Mouse (Mus musculus) left cerebral cortex, adult 9 months (tissue): Measurements from ENCODE around the gene Ncln.

Experiments used
- DNase-seq, 2 experiments: peaks; one replicate each; pipeline ENCODE4 v3.0.0; 2022; ENCODE audit warnings: low spot score in 2 of 2

Ncln gene

DNA sequence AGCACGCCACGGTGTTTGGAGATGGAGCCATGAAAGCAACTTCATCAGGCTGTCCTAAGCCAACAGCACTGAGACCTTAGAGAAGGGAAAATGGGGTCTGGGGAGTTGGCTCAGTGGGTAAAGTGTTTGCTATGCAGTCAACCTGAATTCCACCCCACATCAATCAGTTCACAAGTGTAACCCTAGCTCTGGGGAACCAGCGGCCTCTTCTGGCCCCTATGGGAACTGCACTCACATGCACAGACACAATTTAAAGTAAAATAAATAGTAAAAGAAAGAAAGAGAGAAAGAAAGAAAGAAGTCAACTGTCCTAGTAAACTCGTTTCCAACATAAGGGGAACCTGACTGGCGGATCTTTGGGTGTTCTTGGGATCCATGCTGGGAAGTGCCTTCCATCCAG lies 17.6 kb upstream of the Ncln start:
- DNase-seq, result no peak

DNA sequence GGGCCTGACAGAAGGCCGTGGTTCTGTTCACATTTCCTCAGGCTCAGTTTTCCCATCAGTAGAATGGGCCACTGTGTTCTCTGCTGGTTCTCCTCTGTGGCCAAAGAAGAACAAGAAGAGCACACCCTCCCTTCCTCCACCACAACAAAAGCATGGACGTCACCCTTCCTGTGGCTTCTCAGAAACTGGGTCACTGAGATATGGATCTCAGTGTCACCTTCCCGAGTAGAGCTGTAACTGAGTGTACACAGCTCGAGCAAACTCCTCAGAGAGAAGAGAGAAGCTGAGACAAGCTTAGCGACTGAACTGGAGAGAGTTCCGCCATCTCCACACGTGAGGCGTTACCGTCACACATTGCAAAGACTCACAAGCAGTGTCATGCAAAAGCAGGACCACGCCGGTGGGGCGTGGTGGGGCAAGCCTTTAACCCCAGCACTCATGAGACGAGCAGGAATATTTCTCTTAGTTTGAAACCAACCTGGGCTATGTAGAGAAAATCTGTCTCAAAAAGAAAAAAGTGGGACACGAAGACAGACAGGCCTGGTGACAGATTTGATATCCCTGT lies 14.1 kb upstream of the Ncln start:
- no peak for DNase-seq

DNA sequence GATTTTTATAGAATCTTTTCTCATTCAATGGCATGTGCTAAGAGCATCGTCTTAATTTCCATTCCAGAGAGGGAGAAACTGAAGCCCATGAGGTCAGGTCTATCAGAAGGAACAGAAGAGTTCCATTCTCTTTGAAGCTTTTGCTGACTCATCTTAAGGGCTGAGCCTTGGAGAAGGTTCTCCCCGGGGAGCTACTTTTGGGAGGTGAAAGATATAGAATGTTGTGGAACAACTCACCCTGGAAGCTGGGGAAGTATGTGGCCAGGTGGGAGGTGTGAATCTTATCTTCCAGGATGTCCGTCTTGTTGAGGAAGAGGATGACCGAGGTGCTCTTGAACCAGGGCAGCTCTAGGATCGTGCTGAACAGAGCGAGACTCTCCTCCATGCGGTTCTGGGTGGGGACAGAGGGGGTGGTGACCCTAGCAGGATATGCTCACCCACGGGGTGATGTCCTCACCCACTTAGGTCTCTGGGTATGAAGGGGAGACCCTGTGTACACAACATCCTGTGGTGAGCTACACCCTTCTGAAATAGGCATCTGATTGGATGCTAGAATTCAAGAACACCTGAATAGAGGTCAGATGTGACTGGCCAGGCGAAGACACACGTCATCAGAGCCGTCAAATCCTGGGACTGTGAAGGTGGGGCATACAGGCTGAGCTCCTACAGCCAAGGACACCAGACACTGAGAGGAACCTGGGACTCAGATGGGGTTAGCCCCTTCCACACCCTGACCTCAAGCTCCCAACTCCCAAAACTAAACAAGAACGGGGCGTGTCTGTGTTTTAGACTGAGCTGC lies 11.7 kb upstream of the Ncln start:
- DNase-seq, result no peak

DNA sequence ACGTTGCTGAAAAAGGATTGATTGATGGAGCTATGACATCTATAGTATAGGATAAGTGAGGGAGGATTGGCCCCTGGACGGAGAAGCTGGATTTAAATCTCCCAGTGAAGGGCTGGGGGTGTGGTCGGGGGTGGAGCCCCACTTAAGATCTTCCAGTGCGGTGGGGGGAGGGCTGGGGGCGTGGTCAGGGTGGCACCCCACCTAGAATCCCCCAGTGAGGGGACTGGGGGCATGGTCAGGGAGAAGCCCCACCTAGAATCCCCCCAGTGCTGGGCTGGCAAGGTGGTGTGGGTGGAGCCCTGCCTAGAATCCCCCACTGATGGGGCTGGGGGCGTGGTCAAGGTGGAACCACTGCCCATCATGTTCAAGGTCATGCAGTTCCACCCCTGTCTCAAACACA lies 10.9 kb upstream of the Ncln start:
- DNase-seq, result no peak

DNA sequence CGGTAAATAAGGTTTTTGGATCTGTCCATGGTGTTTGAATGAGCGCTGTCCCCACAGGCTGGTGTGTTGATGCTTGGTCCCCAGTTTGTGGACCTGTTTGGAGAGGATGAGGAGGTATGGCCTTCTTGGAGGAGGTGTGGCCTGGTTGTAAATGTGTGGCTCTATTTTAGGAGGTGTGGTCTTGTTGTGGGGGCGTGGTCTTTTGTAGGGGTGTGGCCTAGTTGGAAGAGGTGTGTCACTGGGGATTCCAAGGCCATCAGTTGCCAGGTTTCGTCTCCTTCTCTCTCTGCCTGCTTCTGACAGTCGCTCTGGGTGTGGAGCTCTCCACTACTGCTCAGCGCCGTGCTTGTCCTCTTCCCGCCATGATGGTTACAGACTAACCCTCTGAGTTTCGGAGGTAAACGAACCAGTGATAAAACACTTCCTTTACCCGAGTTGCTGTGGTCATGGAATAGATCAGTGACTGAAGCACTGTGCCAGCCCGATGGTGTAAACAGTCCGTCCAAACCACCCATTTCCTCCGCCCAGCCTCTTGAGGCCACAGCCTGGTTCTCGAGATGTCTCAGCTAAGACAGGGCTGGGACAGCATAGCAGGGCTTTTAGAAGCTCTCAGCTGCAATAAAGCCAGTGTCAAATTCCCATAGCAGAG lies 8.9 kb upstream of the Ncln start:
- no peak for DNase-seq

DNA sequence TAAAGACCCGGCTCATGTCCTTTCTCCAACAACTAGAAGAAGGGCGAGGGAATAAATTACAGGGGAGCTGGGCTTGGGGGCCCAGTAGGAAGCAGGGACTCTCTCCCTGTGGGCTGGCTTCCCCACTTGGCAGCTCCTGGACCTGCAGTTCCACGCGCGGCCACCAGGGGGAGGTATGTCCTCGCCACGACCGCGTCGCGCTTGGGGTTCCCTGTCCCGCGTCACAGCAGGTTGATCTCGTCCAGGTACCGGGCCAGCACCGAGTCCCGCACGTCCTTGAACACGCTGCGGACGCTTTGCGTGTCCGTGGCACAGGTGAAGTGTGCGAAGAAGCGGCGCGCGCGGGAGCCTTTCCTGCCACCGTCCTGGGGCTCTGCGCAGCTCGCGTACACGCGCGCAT lies 6.5 kb upstream of the Ncln start:
- DNase-seq, result peak in 1 of 2 experiments; percentile 91

DNA sequence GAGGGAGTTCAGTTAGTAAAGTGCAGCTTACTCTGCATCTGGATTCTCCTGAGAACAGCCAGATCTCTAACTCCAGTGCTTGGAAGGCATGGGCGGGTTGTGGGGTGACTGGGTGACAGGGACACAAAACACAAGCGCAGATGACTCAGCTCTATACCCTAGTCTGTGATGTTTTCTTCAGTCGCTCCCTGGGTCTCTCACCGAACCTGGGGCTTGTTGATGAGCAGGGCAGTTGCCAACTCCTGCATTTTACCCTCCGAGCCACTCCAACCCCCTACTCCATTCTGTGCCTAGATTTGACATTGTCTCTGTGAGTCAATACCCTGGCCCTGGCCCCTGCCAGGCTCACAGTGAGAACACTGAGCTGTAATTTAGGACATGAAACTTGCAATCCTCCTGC lies 5.7 kb upstream of the Ncln start:
- no peak for DNase-seq

DNA sequence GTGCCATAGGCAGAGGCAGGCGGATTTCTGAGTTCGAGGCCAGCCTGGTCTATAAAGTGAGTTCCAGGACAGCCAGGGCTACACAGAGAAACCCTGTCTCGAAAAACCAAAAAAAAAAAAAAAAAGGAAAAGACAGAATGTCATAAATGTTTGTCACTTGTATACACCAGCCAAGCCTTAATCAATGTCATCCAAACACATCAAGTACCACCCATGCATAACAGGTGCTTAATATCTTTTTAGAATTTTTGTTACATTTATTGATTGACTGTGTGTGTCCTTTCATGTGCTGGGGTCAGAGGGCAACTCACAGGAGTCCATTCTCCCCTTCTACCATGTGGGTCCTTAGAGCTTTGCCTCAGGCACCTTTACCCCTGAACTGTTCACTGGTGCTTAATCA lies 3.8 kb upstream of the Ncln start, which contains the start of gene S1pr4:
TSS of gene S1pr4 (minus strand) at position 101 of the 400 bp plus-strand sequence.
- DNase-seq, result no peak

DNA sequence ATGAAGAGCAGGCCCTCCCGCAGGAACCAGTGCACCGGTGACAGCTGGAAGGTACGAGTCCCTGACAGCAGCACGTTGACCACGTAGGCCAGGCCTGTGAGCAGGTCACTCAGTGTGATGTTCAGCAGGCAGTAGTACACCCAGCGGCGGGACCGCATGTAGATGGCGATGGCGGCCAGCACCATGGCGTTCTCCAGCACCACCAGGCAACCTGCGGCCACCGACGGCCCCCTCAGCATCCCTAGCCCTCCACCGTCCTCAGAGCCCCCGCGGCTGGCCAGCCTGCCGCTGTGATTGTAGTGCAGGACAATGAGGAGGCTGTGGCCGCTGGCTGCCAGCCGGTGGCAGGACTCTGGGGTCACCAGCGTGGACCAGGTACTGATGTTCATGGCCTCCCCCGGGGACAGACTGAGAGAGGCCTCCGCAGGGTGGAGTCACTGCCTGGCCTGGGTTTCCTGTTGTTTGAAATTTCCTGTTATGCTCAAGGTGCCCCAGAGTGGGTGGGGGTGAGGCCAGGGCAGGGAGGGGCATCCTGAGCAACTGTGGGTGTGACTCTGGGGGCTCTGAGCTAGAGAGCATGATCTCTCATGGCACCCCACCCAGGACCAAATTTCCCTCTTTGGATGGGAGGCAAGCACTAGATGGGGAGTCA lies 3.2 kb upstream of the Ncln start:
- DNase-seq, result no peak

DNA sequence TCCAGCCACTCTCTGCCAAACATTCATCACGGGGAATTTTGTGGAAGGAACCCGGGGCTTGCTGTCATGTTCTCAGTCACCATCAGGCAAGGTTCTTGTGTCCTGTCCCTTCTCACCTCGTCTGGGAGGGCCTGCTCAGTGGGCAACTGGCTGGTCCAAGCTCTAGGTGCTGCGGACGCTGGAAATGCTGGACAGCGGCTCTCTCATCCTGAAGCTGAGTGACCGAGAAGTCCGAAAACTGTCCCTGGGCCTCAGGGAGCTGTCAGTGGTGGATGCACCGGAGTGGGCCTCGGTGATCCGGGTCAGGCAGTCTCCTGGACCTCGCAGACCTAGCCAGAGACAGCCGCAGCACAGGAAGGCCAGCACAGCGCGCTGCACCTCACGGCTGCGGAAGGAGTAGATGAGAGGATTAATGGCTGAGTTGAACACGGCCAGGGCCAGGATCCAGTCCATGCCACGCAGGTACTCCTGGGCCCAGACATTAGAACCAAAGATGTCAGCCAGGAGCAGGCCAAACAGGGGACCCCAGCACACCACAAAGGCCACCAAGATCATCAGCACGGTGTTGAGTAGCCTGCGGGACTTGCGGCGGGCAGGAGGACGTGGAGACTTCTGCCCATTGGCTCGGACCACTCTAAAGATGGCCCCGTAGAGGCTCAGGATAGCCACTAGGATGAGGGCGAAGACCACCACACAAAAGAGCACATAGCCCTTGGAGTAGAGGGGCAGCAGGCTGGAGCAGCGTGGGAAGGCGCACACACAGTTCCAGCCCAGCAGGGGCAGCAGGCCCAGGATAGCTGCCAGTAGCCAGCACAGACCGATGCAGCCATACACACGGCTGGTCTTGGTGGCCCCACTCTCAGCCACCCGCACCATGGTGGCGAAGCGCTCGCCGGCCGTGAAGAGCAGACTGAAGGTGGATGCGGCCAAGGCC lies 2.4 kb upstream of the Ncln start:
- DNase-seq, result no peak

DNA sequence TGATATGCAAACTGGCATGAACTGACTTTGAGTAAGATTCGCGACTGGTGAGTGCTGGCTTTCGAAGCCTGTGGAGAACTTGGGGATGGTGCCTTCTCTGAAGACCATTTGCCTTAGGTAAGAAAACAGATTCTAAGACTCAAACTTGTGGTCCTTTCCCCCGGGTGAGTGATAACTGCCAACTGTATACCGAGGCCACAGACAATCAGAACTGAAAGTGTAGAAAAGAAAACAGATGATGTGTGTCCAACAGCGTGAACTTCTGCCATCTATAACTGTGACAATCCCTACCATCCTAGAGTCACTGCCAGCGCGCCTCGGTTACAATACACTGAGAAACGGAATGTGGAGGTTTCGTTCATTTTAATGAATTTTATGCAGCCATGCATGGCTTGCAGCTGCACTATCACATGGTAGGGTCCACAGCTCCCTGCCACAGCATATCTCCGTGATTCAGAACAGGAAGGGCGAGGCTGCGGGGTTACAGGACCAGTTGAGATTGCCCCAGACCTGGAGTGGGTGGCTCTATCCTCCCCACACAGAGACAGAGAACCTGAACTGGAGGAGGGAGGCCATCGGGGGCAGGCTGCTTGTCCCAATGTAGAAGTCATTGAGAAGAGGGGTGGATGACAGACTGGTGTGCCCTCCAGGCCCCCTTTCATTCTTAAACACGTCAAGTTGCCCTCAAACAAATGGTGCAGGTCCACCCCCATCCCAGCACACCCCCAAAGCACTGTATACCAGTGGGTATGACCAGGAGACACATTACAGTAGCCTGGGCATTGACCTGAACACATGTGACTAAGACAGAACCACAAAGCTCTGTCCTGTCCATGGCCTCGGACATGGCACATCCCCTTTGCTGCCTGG lies 1.4 kb upstream of the Ncln start:
- no peak for DNase-seq

DNA sequence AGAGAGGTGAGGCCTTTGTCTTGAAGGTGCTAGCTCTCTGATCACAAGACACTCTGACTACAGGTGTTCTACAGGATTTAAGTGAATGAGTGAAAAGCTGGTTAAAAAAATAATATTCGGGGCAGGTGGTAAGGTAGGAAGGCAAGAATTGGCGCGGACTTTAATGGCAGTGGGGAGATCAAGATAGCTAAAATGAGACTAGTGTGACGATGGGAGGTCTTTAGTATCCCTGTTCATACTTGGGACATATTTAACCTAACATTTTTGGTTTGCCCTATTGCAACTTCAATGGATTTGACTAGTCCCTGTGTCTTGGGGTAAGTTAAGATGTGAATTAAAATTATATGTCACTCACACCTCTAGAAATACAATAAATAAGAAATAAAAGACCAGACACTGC lies 777 bp upstream of the Ncln start:
- no peak for DNase-seq

DNA sequence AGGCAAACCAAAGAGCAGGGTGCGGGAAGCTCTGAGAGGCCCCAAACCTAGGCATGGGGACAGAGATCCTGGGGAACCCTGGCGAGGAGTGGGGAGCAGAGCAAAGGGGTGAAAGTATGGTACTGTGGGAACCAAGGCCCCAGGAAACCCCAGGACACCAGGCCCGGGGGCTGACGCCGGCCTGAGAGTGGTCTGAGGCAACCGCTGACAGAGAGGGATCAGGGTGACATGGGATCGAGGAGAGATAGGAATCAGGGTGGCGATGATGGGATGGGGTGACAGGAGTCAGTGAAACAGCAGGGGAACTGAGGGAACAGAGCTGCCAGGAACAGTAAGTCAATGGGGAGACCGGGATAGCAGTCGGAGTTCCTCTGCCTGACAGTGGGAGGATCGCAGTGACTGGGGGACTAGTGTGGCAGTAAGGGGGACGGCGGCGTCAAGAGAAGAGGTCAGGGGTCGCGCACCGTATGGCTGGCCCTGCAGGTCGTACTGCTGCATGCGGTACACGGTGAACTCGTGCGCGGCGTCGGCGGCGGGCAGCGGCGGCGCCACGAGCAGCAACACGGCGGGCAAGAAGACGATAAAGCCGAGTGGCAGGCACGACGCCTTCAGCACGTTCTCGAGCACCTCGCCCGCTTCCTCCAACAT lies 452 bp downstream of the Ncln start:
- peak in 1 of 2 experiments; percentile 59 for DNase-seq

DNA sequence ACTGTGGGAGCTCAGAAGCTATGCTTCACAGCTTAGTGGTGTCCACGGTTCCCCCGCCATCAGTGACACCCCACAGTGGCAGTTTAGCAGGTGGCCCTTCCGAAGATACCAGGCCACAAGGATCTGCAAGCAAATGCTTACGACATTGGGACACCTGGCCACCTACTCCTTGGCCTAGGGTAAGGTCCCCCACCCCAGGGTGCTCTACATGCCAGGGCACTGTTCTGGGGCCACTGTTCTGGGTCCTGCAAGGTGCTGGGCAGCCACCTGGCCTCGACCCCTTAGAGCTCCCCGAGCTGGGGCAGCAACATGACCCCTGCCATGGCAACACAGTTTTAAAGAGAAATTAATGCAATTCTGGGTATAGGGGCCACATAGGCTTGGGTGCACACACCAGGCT lies 1.0 kb downstream of the Ncln start:
- DNase-seq, result no peak

DNA sequence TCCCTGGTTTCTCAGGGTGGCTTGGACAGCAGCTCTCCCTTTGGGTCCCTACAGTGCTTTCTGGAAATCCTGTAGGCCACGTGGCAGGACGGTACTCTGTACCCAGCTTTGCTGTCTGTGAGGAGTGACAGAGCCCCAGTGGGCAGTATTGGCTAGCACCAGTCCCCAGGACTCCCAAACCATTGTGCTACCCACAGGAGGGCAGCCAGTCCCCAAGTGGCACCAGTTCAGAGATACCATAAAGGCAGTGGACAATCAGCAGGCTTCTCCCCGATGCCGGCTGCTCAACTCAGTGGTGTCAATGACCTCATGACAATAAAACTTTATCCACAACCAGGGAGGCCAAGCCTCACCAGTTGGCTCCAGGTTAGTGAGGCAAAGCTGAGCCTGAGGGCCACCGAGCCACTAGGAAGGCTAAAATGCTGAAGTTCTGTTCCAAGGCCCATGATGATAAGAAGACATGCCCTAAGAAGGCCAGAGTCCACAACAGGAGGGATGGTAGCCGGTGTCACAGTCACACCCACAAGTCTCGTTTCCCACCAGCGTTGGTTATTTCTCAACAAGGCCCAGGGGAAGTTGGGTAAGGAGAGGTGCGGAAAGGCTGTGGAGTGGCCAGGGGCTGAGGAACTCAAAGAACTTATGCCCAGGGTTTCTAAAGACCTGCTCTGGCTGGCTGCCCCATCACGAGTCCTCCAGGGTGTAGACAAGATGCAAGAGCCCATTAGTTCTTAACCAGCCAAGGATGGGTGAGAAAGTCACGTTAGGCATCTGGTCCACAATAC lies 1.7 kb downstream of the Ncln start:
- no peak for DNase-seq

DNA sequence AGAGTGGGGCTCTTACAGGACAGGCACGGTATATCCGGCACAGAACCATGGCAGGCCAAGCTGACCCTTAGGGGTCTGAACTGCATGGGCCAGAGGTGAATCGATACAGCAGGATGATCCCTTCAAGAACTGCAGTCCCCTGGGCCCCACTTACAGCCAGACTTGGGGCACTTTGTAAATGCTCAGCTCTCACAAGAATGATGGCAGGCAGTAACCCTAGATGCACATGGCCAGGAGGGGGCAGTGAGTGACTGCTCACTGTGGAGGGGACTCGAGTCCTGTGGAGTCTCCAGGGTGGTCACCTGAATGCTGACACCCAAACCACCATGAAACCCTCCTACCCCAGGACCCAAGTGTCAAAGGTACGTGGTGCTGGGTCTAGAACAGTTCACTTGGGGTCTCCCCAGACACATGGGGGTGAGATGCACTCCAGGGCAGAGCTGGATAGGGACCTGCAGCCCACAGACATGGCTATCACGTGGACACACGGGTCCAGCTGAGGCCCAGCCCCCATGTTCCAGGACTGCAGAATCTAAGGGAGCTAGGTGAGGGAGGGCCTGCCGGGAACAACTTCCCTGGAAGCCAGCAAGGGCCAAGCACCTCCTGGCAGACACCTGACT lies 2.5 kb downstream of the Ncln start:
- DNase-seq, result no peak

DNA sequence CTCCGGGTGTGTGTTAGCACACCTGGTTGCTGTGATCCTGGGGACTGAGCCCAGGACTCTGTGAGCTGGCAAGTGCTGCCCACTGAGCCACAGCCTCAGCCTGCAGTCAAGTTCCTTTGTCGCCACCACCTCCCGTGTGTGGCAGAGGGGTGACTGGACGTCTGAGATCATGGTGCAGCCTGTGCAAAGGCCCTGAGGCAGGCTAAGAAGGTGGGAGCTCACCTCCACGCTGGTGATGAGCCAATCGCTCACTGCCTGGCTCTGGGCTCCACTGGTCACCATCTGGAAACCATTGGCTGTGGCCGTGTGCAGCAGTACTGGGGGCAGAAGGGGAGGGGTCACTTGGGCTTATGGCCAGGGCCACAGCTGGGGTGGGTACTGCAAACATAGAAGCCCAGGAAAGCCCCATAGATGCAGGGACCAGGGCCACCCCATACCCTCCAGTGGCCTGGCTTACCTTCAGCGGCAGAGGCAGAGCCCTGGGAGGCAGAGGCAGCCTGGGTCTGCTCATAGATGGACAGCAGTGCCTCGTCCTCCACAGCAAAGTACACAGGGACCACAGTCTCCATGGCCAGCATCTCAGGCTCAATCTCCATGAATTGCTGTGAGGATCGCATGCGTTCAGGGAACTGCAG lies 3.5 kb downstream of the Ncln start:
- no peak for DNase-seq

DNA sequence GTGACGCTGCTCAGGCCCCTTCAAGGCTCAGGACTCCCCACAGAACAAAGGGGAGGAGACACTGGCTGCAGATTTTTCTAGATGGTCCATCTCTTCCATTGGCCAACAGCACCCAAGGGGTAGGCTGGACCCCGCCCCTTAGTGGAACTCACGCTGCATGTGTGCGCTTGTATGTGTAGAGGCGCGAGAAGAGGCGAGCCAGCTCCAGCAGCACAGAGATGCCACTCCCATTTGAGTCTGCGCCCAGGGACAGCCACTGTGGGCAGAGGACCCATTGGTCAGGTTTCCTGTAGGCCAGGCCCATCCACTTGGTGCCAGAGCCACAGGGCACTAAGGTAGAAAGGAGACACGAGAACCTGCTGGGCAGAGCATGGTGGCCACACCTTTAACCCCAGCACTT lies 5.2 kb downstream of the Ncln start:
- no peak for DNase-seq
